Mouse (Mus musculus) cerebellum, adult 2 months (tissue): ENCODE results near the gene Rora. TPM values are rescaled to one million over a fixed set of nuclear protein-coding genes. Genes with fewer than 3 reads are reported as not detected.

Source experiments
- DNase-seq, 2 experiments: peaks; one replicate each; pipeline ENCODE4 v3.0.0; 2021
- H3K27ac ChIP-seq: fragments of 200-500 bp; 2 replicates; pipeline ENCODE4 v1.5.1; 2012; ENCODE audit warnings: low read length, control low read depth, inconsistent platforms; ENCODE audit not compliant: insufficient read depth
- H3K27me3 ChIP-seq: fragments of 200-500 bp; 2 replicates; pipeline ENCODE4 v1.6.1; 2012; ENCODE audit warnings: inconsistent platforms, mild to moderate bottlenecking, low read length, moderate library complexity; ENCODE audit not compliant: control insufficient read depth, insufficient read depth
- H3K4me1 ChIP-seq: fragments of 200-500 bp; 2 replicates; pipeline ENCODE4 v1.6.1; 2011; ENCODE audit warnings: low read length; ENCODE audit not compliant: control insufficient read depth, insufficient read depth
- H3K4me3 ChIP-seq: fragments of 200-500 bp; replicated peaks from 2 replicates; pipeline ENCODE3; 2011; ENCODE audit warnings: mild to moderate bottlenecking, low read depth, low read length, control low read depth; ENCODE audit not compliant: insufficient read depth
- CTCF ChIP-seq: fragments of 200-500 bp; IDR thresholded peaks from 2 replicates; pipeline ENCODE4 v1.5.1; 2011; ENCODE audit warnings: low read depth, mild to moderate bottlenecking, control low read depth, low read length, moderate library complexity, borderline replicate concordance; ENCODE audit not compliant: insufficient read depth
- POLR2A ChIP-seq: fragments of 200-500 bp; IDR thresholded peaks from 2 replicates; pipeline ENCODE4 v1.6.1; 2011; ENCODE audit warnings: low read length, control low read depth, borderline replicate concordance; ENCODE audit not compliant: insufficient read depth
- WGBS: fragments of 180-500 bp; shearing (Covaris S2); methylation state at CpG from one replicate; pipeline ENCODE4 v1.1.7; 2018; 5-methylcytosine and 5-hydroxymethylcytosine counted together
- polyA plus RNA-seq: library from polyadenylated mRNA; depleted of rRNA; stranded (reverse); fragments of >200 nt; gene quantifications from 2 replicates; pipeline ENCODE4 v1.2.3, GENCODE M21; 2012

Gene Rora
- polyA plus RNA-seq, 1 experiment = 58.4 TPM

DNA sequence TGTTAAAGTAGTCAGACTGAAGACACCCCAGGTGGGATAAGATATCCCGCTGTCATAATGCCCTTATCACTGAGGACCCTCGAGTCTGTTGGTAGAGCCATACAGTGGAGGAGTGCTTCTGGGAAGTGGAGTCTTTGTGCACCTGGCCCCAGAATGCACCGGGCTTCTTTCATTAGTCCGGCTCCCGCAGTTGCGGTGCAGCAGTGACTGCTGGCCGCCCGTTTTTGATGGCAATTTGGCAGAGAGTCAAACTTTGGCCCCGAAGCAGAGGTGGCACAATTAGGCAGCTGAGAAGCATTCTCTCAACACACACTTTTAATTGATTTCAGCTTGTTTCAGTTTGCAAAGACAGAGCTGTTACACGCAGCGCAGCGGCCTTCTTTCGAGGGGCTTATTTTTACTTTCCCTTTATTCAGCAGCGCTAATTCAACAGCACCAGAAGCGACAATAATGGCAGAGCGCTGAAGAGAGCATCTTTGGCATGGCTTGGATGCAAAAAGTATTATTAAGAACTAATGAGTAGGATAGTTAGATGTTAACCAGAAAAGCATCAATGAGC lies 138.5 kb downstream of the Rora start:
- 62% methylated on average over 16 of the region's 16 CpGs for WGBS
- no peak for TF ChIP-seq POLR2A
- TF ChIP-seq CTCF = no peak
- DNase-seq = no peak
- H3K4me3 ChIP-seq = no peak overlapping the region
- H3K27ac ChIP-seq = no peak overlapping the region
- H3K4me1 ChIP-seq = peaks cover 6% of the 10 kb centered on the region
- no peaks in the 10 kb centered on the region for H3K27me3 ChIP-seq

DNA sequence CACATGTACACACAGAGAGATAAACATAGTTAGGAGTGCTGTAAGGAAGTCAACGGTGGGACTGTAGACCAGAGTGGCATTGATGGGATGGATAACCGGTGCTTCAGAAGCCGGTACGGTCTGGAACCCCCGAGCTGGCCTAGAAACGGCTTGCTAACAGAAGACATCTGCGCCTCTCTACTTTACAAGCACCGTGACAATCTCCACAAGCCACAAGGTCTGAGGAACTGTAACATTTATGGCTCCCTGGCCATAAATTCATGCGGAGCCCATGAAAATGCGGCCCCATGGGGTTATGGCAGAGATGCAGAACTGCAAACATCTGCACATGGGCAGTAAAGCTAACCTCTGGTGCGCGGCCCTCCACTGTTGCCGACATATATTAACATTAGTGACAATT lies 141.7 kb downstream of the Rora start:
- Histone ChIP-seq H3K4me1 (peaks cover 3% of the 10 kb centered on the region), H3K4me3 (no peak overlapping the region), H3K27me3 (no peaks in the 10 kb centered on the region), H3K27ac (no peak overlapping the region)
- TF ChIP-seq CTCF (no peak), POLR2A (no peak)
- 88% methylated on average over 13 of the region's 13 CpGs for WGBS
- no peak for DNase-seq

- Histone ChIP-seq H3K27ac (no peak overlapping the region), H3K4me1 (peaks cover 4% of the 10 kb centered on the region), H3K4me3 (no peak overlapping the region), H3K27me3 (no peaks in the 10 kb centered on the region)
- 94% methylated on average over 4 of the region's 4 CpGs for WGBS
- TF ChIP-seq POLR2A (no peak), CTCF (no peak)
- no peak for DNase-seq
Observed at GRCm38 (mm10) chr9:68798221-68798620, 144.6 kb downstream of the Rora start.

DNA sequence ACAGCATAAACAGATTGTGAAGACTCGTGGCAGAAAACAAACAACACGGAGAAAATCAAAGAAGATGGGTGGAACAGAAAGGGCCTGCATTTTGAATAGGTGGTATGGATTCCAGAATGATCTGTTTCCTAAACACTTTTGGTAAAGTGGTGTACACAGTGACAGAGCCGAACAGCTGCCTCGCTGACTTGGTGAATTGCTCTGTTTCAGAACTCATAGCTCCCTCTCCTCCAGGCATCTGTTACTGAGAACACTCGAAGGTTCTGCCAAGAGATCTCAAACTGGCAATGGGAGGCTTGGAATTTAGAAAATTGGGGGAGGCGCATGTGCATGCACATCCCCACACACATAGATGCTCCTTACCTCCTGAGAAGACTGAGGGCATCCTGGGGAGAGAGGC lies 145.5 kb downstream of the Rora start:
- no peak for DNase-seq
- Histone ChIP-seq H3K27me3 (no peaks in the 10 kb centered on the region), H3K27ac (no peak overlapping the region), H3K4me1 (peaks cover 7% of the 10 kb centered on the region), H3K4me3 (no peak overlapping the region)
- TF ChIP-seq POLR2A (no peak), CTCF (no peak)
- WGBS = 77% methylated on average over 6 of the region's 6 CpGs

DNA sequence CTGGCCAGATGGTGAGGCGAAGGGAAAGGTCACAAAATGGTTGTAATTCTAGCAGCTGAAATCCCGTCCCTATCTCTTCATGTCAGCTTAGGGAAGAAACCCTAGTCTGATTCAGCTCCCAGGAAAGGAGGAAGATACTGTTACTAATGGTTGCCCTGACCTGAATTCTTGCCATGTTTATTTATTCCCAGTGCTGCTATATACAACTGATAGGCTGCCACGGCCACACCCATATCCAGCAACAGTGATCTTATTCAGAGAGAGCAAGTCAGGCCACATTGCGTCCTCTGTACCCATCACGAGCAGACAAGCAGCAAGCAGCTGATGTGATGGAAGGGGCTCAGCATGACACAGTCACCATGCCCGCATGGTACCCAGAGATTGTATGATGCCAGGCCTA lies 150.6 kb downstream of the Rora start:
- Histone ChIP-seq H3K4me3 (no peak overlapping the region), H3K27me3 (no peaks in the 10 kb centered on the region), H3K4me1 (peaks cover 13% of the 10 kb centered on the region), H3K27ac (no peak overlapping the region; the same call in 1 of the 2 replicates)
- DNase-seq = no peak
- 41% methylated on average over 6 of the region's 6 CpGs for WGBS
- TF ChIP-seq POLR2A (no peak), CTCF (no peak)

GRCm38 (mm10) chr9:68805776-68806175 lies 152.2 kb downstream of the Rora start:
- Histone ChIP-seq H3K4me1 (peaks cover 10% of the 10 kb centered on the region), H3K4me3 (no peak overlapping the region), H3K27me3 (no peaks in the 10 kb centered on the region), H3K27ac (no peak overlapping the region)
- no peak for DNase-seq
- TF ChIP-seq CTCF (no peak), POLR2A (no peak)
- WGBS = 83% methylated on average over 5 of the region's 5 CpGs

DNA sequence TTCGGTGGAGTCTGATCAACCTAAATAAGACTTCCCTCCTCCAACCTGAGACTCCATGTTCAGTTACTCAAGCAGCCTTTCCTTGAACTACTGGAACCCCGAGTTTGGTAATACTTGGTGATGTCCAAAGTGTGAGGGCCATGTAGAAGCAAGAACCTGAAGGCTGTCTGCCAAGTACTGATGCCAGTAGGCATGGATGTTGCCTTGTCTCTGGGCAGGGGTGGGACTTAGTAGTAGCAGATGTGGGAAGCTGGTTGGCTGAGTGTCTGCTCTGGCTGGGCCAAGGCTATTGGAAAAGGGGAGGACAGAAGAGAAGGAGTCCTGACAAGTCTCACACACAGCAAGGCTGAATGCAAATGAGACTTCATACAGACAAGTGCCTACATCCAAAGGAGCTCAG lies 154.1 kb downstream of the Rora start:
- Histone ChIP-seq H3K27me3 (no peaks in the 10 kb centered on the region), H3K4me1 (peaks cover 10% of the 10 kb centered on the region), H3K27ac (no peak overlapping the region), H3K4me3 (no peak overlapping the region)
- WGBS = 78% methylated on average over 2 of the region's 2 CpGs
- no peak for TF ChIP-seq CTCF
- TF ChIP-seq POLR2A = no peak
- DNase-seq = no peak

GRCm38 (mm10) chr9:68809536-68809935 lies 155.9 kb downstream of the Rora start:
- H3K4me3 ChIP-seq = no peak overlapping the region
- WGBS = 84% methylated on average over 5 of the region's 5 CpGs
- H3K27me3 ChIP-seq = no peaks in the 10 kb centered on the region
- H3K4me1 ChIP-seq = peaks cover 2% of the 10 kb centered on the region; the same call in 1 of the 2 replicates
- no peak for DNase-seq
- no peak overlapping the region for H3K27ac ChIP-seq
- TF ChIP-seq POLR2A (no peak), CTCF (no peak)
